Mouse (Mus musculus): ENCODE data around the gene Sgsm3. TPM values are rescaled to one million over a fixed set of nuclear protein-coding genes. Genes with fewer than 3 reads are reported as not detected.

Gene Sgsm3
- polyA plus RNA-seq (2015; fragmentation: Nextera tagmentation; extraction: Ambion mirVana), result 14.1 and 15.4 TPM in 2 replicates

DNA sequence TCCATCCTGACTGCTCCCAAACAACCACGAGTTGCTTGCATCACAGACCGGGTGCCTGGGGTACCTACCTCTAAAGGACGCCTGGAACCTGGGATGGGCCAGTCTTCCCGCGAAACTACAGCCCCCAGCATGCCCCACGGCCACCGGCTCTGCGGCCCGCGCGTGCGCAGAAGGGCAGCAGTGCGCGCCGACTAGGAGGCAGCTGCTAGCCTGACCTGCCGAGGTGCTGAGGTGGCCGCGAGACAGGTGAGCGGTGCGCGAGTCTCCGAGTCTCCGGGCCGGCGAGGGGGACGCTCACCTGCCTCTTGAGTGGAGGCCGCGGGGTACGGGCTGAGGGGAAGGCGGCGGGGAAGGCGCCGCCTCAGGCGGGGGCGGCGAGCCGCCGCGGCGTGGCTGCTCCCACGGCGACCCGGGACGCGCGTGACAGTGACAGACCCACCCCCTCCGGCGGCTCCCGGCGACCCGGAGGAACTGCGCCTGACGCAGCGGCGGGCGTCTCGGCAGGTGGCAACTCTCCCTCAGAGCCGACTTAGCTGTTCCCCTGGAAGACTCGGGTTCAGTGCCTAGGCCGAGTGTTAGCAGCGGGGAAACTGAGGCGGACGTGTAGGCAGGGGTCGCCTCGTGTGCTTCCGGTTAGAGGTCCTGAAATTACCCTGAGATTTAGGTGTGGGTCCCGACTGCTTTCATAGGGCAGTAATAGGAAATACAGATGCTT, at the start of gene Sgsm3:
Gene Sgsm3, plus strand, starts transcription at position 146 of the 715 bp plus-strand sequence.

DNA sequence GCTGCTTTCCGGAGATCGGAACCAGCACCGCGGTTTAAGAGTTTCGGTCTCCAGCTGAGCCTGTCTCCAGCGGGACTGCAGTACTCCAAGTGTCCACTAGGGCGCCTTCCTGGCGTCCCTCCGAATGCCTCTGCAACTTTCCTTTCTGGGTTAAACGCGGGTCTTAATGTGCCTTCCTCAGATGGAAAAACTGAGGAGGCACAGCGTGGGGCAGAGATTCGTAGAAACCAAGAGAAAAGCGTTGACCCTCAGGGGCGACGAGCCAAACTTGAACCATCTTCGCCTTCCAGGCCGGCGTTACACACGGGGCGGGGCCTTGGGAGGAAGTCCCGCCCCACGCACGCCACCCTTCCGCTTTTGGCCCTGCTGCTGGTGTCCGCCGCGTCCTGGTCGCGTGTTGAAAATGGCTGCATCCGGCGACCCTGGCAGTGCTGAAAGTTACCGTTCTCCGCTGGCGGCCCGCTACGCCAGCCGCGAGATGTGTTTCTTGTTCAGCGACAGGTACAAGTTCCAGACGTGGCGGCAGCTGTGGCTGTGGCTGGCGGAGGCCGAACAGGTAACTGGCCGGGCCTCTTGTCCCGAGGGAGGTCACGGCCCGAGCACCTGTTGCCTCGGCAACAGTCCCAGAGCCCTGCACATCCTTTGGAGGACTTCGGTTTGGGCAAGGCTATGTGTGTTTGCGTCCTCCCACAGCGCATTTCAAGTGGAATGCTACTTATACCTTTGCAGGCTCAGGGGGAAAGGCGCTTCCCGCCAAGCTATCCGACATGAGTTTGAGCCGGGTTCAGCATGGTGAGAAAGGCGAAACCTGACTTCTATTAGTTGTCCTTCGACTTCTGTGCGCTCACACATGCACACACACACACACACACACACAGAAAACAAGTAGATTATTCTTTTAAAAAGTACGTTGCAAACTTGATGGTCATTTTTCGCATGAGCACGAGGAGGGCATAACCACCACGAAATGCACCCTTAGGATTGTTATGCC, 29.1 kb upstream of the Sgsm3 start, which contains the start of gene Adsl:
Gene Adsl, plus strand, starts transcription at position 346 of the 991 bp plus-strand sequence.

Small RNA genes within 50 kb of the gene (microRNA-seq; reads per million reads assigned to microRNA genes)
- 12.3 reads per million, percentile 17 among the genes with 10 or more reads in this experiment for gene Mir5113 (ENCODE audit: borderline replicate concordance, insufficient number of aligned reads)

Other genes starting within 250 kb of the Sgsm3 start
- 74.6 and 82.6 TPM in 2 replicates for gene Adsl, start 29.3 kb upstream of the Sgsm3 start, polyA plus RNA-seq (2015; fragmentation: Nextera tagmentation; extraction: Ambion mirVana)
- gene Mrtfa, start 213.0 kb downstream of the Sgsm3 start, polyA plus RNA-seq (2015; fragmentation: Nextera tagmentation; extraction: Ambion mirVana), result 16.9 TPM in 2 replicates